Mouse (Mus musculus) forebrain, embryonic 13.5 days (tissue): ENCODE measurements around the gene Nudt1. TPM values are rescaled to one million over a fixed set of nuclear protein-coding genes. Genes with fewer than 3 reads are reported as not detected.

Source experiments
- ATAC-seq: fragments of 200-750 bp; cut with Nextera tagmentation; 2 replicates; pipeline ENCODE4 v1.8.0; 2017
- H3K27ac ChIP-seq: fragments of 300-500 bp; sonication (generic); 2 replicates; pipeline ENCODE4 v1.5.1; 2015; ENCODE audit warnings: inconsistent platforms, mild to moderate bottlenecking, moderate library complexity
- H3K27me3 ChIP-seq: fragments of 300-500 bp; sonication (generic); 2 replicates; pipeline ENCODE4 v1.6.1; 2015; ENCODE audit warnings: mild to moderate bottlenecking, inconsistent platforms
- H3K36me3 ChIP-seq: fragments of 300-500 bp; sonication (generic); 2 replicates; pipeline ENCODE4 v1.6.1; 2015; ENCODE audit warnings: mild to moderate bottlenecking, inconsistent platforms; ENCODE audit not compliant: poor library complexity, severe bottlenecking
- H3K4me1 ChIP-seq: fragments of 300-500 bp; sonication (generic); 2 replicates; pipeline ENCODE4 v1.6.1; 2015; ENCODE audit warnings: inconsistent platforms
- H3K4me2 ChIP-seq: fragments of 300-500 bp; sonication (generic); 2 replicates; pipeline ENCODE4 v1.6.1; 2015; ENCODE audit warnings: inconsistent platforms, mild to moderate bottlenecking, moderate library complexity
- H3K4me3 ChIP-seq: fragments of 300-500 bp; sonication (generic); 2 replicates; pipeline ENCODE4 v1.5.1; 2015; ENCODE audit warnings: mild to moderate bottlenecking, inconsistent platforms
- H3K9ac ChIP-seq: fragments of 300-500 bp; sonication (generic); 2 replicates; pipeline ENCODE4 v1.6.1; 2015; ENCODE audit warnings: mild to moderate bottlenecking, inconsistent platforms
- H3K9me3 ChIP-seq: fragments of 300-500 bp; sonication (generic); replicated peaks from 2 replicates; pipeline ENCODE4 v1.6.1; 2016; ENCODE audit warnings: inconsistent platforms
- WGBS: fragments of 180-500 bp; shearing (Covaris S2); methylation state at CpG from one replicate; pipeline ENCODE4 v1.1.7; 2015; 5-methylcytosine and 5-hydroxymethylcytosine counted together
- polyA plus RNA-seq: library from polyadenylated mRNA; unstranded; fragments of >200 nt; fragmentation: Nextera tagmentation; extraction: Ambion mirVana; gene quantifications from 2 replicates; pipeline ENCODE4 v1.2.1, GENCODE M21; 2015

The Nudt1 gene
- polyA plus RNA-seq, 1 experiment from 2014 or later: 35.7 TPM

GRCm38 (mm10) chr5:140371671-140372070 is 50.2 kb downstream of the Nudt1 start:
- Histone ChIP-seq H3K4me3 (no peak overlapping the region), H3K9ac (no peak overlapping the region), H3K27ac (no peak overlapping the region), H3K4me1 (peaks cover 6% of the 10 kb centered on the region), H3K36me3 (no peaks in the 10 kb centered on the region), H3K27me3 (no peaks in the 10 kb centered on the region), H3K4me2 (no peak overlapping the region), H3K9me3 (no peaks in the 10 kb centered on the region)
- peak; percentile 27; the same call in 1 of the 2 replicates for ATAC-seq
- WGBS: 85% methylated on average over 3 of the region's 3 CpGs

GRCm38 (mm10) chr5:140373711-140374110 is 52.3 kb downstream of the Nudt1 start:
- peaks cover 6% of the 10 kb centered on the region for H3K4me1 ChIP-seq
- no peak overlapping the region for H3K4me2 ChIP-seq
- H3K27me3 ChIP-seq: no peaks in the 10 kb centered on the region
- no peaks in the 10 kb centered on the region for H3K9me3 ChIP-seq
- no peak overlapping the region for H3K4me3 ChIP-seq
- H3K27ac ChIP-seq: no peak overlapping the region
- WGBS: 85% methylated on average over 2 of the region's 2 CpGs
- no peak overlapping the region for H3K9ac ChIP-seq
- H3K36me3 ChIP-seq: no peaks in the 10 kb centered on the region
- no peak for ATAC-seq

- Histone ChIP-seq H3K9ac (no peak overlapping the region), H3K9me3 (no peaks in the 10 kb centered on the region), H3K27me3 (no peaks in the 10 kb centered on the region), H3K27ac (no peak overlapping the region), H3K4me3 (no peak overlapping the region), H3K36me3 (no peaks in the 10 kb centered on the region), H3K4me2 (no peak overlapping the region), H3K4me1 (peaks cover 6% of the 10 kb centered on the region)
- 29% methylated on average over 3 of the region's 3 CpGs for WGBS
- no peak for ATAC-seq
These were observed 52.8 kb downstream of the Nudt1 start for GRCm38 (mm10) chr5:140374226-140374625.

GRCm38 (mm10) chr5:140375249-140375829 is 53.9 kb downstream of the Nudt1 start:
- Histone ChIP-seq H3K9me3 (no peaks in the 10 kb centered on the region), H3K9ac (no peak overlapping the region), H3K4me1 (peaks cover 6% of the 10 kb centered on the region), H3K36me3 (no peaks in the 10 kb centered on the region), H3K27ac (no peak overlapping the region), H3K4me2 (no peak overlapping the region), H3K27me3 (no peaks in the 10 kb centered on the region), H3K4me3 (no peak overlapping the region)
- ATAC-seq: no peak
- WGBS: 91% methylated on average over 4 of the region's 4 CpGs

GRCm38 (mm10) chr5:140378121-140378853 is 56.8 kb downstream of the Nudt1 start:
- Histone ChIP-seq H3K4me1 (peaks cover 6% of the 10 kb centered on the region), H3K4me3 (no peak overlapping the region), H3K4me2 (no peak overlapping the region), H3K36me3 (no peaks in the 10 kb centered on the region), H3K9ac (no peak overlapping the region), H3K9me3 (no peaks in the 10 kb centered on the region), H3K27me3 (no peaks in the 10 kb centered on the region), H3K27ac (no peak overlapping the region)
- WGBS: 91% methylated on average over 6 of the region's 6 CpGs
- ATAC-seq: no peak

GRCm38 (mm10) chr5:140379299-140379698 is 57.8 kb downstream of the Nudt1 start:
- Histone ChIP-seq H3K27me3 (no peaks in the 10 kb centered on the region), H3K4me2 (no peak overlapping the region), H3K27ac (no peak overlapping the region), H3K9me3 (no peaks in the 10 kb centered on the region), H3K4me3 (no peak overlapping the region), H3K36me3 (no peaks in the 10 kb centered on the region), H3K4me1 (peaks cover 9% of the 10 kb centered on the region), H3K9ac (no peak overlapping the region)
- WGBS: 79% methylated on average over 6 of the region's 6 CpGs
- no peak for ATAC-seq

- Histone ChIP-seq H3K9ac (no peak overlapping the region), H3K4me2 (no peak overlapping the region), H3K27me3 (no peaks in the 10 kb centered on the region), H3K36me3 (no peaks in the 10 kb centered on the region), H3K27ac (no peak overlapping the region), H3K9me3 (no peaks in the 10 kb centered on the region), H3K4me3 (no peak overlapping the region), H3K4me1 (peaks cover 5% of the 10 kb centered on the region; the same call in 1 of the 2 replicates)
- ATAC-seq: no peak
- WGBS: 96% methylated on average over 7 of the region's 7 CpGs
These were observed 59.7 kb downstream of the Nudt1 start for GRCm38 (mm10) chr5:140381156-140381555.

GRCm38 (mm10) chr5:140382688-140383087 is 61.2 kb downstream of the Nudt1 start:
- Histone ChIP-seq H3K9me3 (no peaks in the 10 kb centered on the region), H3K9ac (no peak overlapping the region), H3K27me3 (no peaks in the 10 kb centered on the region), H3K4me3 (no peak overlapping the region), H3K4me1 (peaks cover 10% of the 10 kb centered on the region), H3K27ac (no peak overlapping the region), H3K4me2 (no peak overlapping the region), H3K36me3 (no peaks in the 10 kb centered on the region)
- WGBS: 93% methylated on average over 6 of the region's 6 CpGs
- no peak for ATAC-seq

- peak overlapping the region; percentile 40; the same call in 1 of the 2 replicates for H3K9ac ChIP-seq
- no peak overlapping the region for H3K4me2 ChIP-seq
- 32% methylated on average over 7 of the region's 7 CpGs for WGBS
- H3K27me3 ChIP-seq: no peaks in the 10 kb centered on the region
- no peak for ATAC-seq
- H3K36me3 ChIP-seq: no peaks in the 10 kb centered on the region
- H3K9me3 ChIP-seq: no peaks in the 10 kb centered on the region
- peaks cover 19% of the 10 kb centered on the region for H3K4me1 ChIP-seq
- H3K4me3 ChIP-seq: no peak overlapping the region
- H3K27ac ChIP-seq: no peak overlapping the region
These were observed 62.1 kb downstream of the Nudt1 start for GRCm38 (mm10) chr5:140383559-140383958.

- no peaks in the 10 kb centered on the region for H3K27me3 ChIP-seq
- ATAC-seq: no peak
- no peaks in the 10 kb centered on the region for H3K9me3 ChIP-seq
- H3K27ac ChIP-seq: no peak overlapping the region
- no peak overlapping the region for H3K4me2 ChIP-seq
- no peak overlapping the region for H3K4me3 ChIP-seq
- no peak overlapping the region for H3K9ac ChIP-seq
- WGBS: 96% methylated on average over 1 of the region's 1 CpGs
- H3K4me1 ChIP-seq: peaks cover 22% of the 10 kb centered on the region
- no peaks in the 10 kb centered on the region for H3K36me3 ChIP-seq
These were observed 63.0 kb downstream of the Nudt1 start for GRCm38 (mm10) chr5:140384462-140384861.

- Histone ChIP-seq H3K36me3 (no peaks in the 10 kb centered on the region), H3K27ac (no peak overlapping the region), H3K4me1 (peaks cover 22% of the 10 kb centered on the region), H3K4me3 (no peak overlapping the region), H3K9ac (no peak overlapping the region), H3K4me2 (0 out of 2 replicates have a peak overlapping the region, but pooled peaks have one; percentile 96), H3K9me3 (no peaks in the 10 kb centered on the region), H3K27me3 (no peaks in the 10 kb centered on the region)
- no peak for ATAC-seq
- WGBS: 88% methylated on average over 7 of the region's 7 CpGs
These were observed 65.8 kb downstream of the Nudt1 start for GRCm38 (mm10) chr5:140387236-140387635.
